Mouse (Mus musculus) ES-Bruce4 (cell line): ENCODE results near the gene Ctnna3. TPM values are rescaled to one million over a fixed set of nuclear protein-coding genes. Genes with fewer than 3 reads are reported as not detected.

Experiments
- H3K27ac ChIP-seq: 2 replicates; pipeline ENCODE4 v1.5.1; 2012; ENCODE audit warnings: low read length, inconsistent platforms; ENCODE audit not compliant: insufficient read depth
- H3K27me3 ChIP-seq: 2 replicates; pipeline ENCODE4 v1.6.1; 2012; ENCODE audit warnings: mild to moderate bottlenecking, low read length, inconsistent platforms; ENCODE audit not compliant: control insufficient read depth, poor library complexity, insufficient read depth, severe bottlenecking
- H3K36me3 ChIP-seq: 2 replicates; pipeline ENCODE4 v1.6.1; 2012; ENCODE audit warnings: inconsistent platforms, mild to moderate bottlenecking, low read length, moderate library complexity; ENCODE audit not compliant: control insufficient read depth, poor library complexity, insufficient read depth, severe bottlenecking
- H3K4me1 ChIP-seq: one replicate; pipeline ENCODE4 v1.8.1; 2011; ENCODE audit warnings: low read length; ENCODE audit not compliant: control insufficient read depth, insufficient read depth
- H3K4me3 ChIP-seq: 2 replicates; pipeline ENCODE4 v1.5.1; 2011; ENCODE audit warnings: low read depth, mild to moderate bottlenecking, low read length
- H3K9ac ChIP-seq: 2 replicates; pipeline ENCODE4 v1.6.1; 2012; ENCODE audit warnings: low read depth, mild to moderate bottlenecking, inconsistent platforms; ENCODE audit not compliant: poor library complexity, severe bottlenecking
- H3K9me3 ChIP-seq: replicated peaks from 2 replicates; pipeline ENCODE4 v1.6.1; 2012; ENCODE audit warnings: mild to moderate bottlenecking, low read length, inconsistent platforms; ENCODE audit not compliant: control insufficient read depth, poor library complexity, insufficient read depth, severe bottlenecking
- CTCF ChIP-seq: IDR thresholded peaks from one replicate; pipeline ENCODE4 v1.8.1; 2011; ENCODE audit warnings: low read depth, low read length
- EP300 ChIP-seq: IDR thresholded peaks from 2 replicates; pipeline ENCODE4 v1.6.1; 2011; ENCODE audit warnings: low read depth, low read length; ENCODE audit not compliant: insufficient read depth
- POLR2A ChIP-seq: IDR thresholded peaks from one replicate; pipeline ENCODE4 v1.8.1; 2011; ENCODE audit warnings: low read length; ENCODE audit not compliant: insufficient read depth
- polyA plus RNA-seq: library from polyadenylated mRNA; stranded (reverse); fragments of >200 nt; gene quantifications from 2 replicates; pipeline ENCODE4 v1.2.4, GENCODE M21; 2011; ENCODE audit warnings: low read depth; ENCODE audit not compliant: missing spikeins, insufficient read depth, insufficient read length

Gene Ctnna3
- polyA plus RNA-seq, 1 experiment, result not detected

- H3K27ac ChIP-seq, result no peak overlapping the region
- H3K27me3 ChIP-seq, result no peaks in the 10 kb centered on the region
- no peak overlapping the region for H3K9ac ChIP-seq
- H3K36me3 ChIP-seq, result no peaks in the 10 kb centered on the region
- H3K9me3 ChIP-seq, result no peaks in the 10 kb centered on the region
- no peak overlapping the region for H3K4me3 ChIP-seq
- no peaks in the 10 kb centered on the region for H3K4me1 ChIP-seq
- TF ChIP-seq POLR2A, result no peak
- TF ChIP-seq EP300, result no peak
These were observed 524.5 kb downstream of the Ctnna3 start for GRCm38 (mm10) chr10:63954308-63954930.

- H3K9ac ChIP-seq, result no peak overlapping the region
- H3K4me1 ChIP-seq, result no peaks in the 10 kb centered on the region
- TF ChIP-seq EP300 (no peak), POLR2A (no peak), CTCF (no peak)
- no peak overlapping the region for H3K4me3 ChIP-seq
- no peak overlapping the region for H3K27ac ChIP-seq
- H3K27me3 ChIP-seq, result no peaks in the 10 kb centered on the region
- H3K9me3 ChIP-seq, result no peaks in the 10 kb centered on the region
- no peaks in the 10 kb centered on the region for H3K36me3 ChIP-seq
These were observed 542.4 kb downstream of the Ctnna3 start for GRCm38 (mm10) chr10:63972300-63972699.

GRCm38 (mm10) chr10:63978101-63978500, 548.2 kb downstream of the Ctnna3 start:
- no peak overlapping the region for H3K27ac ChIP-seq
- no peaks in the 10 kb centered on the region for H3K9me3 ChIP-seq
- H3K9ac ChIP-seq, result no peak overlapping the region
- H3K36me3 ChIP-seq, result no peaks in the 10 kb centered on the region
- H3K4me1 ChIP-seq, result no peaks in the 10 kb centered on the region
- H3K4me3 ChIP-seq, result no peak overlapping the region
- H3K27me3 ChIP-seq, result no peaks in the 10 kb centered on the region
- no peak for TF ChIP-seq EP300
- TF ChIP-seq CTCF, result no peak
- no peak for TF ChIP-seq POLR2A

GRCm38 (mm10) chr10:63978535-63978934, 548.6 kb downstream of the Ctnna3 start:
- H3K9me3 ChIP-seq, result no peaks in the 10 kb centered on the region
- no peak overlapping the region for H3K4me3 ChIP-seq
- H3K27ac ChIP-seq, result no peak overlapping the region
- H3K36me3 ChIP-seq, result no peaks in the 10 kb centered on the region
- no peaks in the 10 kb centered on the region for H3K27me3 ChIP-seq
- no peaks in the 10 kb centered on the region for H3K4me1 ChIP-seq
- no peak overlapping the region for H3K9ac ChIP-seq
- TF ChIP-seq EP300 (no peak), CTCF (no peak), POLR2A (no peak)

- TF ChIP-seq EP300, result no peak
- TF ChIP-seq POLR2A, result no peak
- TF ChIP-seq CTCF, result no peak
- no peak overlapping the region for H3K4me3 ChIP-seq
- H3K9me3 ChIP-seq, result no peaks in the 10 kb centered on the region
- H3K36me3 ChIP-seq, result no peaks in the 10 kb centered on the region
- no peak overlapping the region for H3K27ac ChIP-seq
- H3K9ac ChIP-seq, result no peak overlapping the region
- no peaks in the 10 kb centered on the region for H3K27me3 ChIP-seq
- H3K4me1 ChIP-seq, result no peaks in the 10 kb centered on the region
These were observed 549.1 kb downstream of the Ctnna3 start for GRCm38 (mm10) chr10:63978969-63979368.

GRCm38 (mm10) chr10:63979410-63979809, 549.5 kb downstream of the Ctnna3 start:
- Histone ChIP-seq H3K27me3 (no peaks in the 10 kb centered on the region), H3K4me1 (no peaks in the 10 kb centered on the region), H3K9ac (no peak overlapping the region), H3K4me3 (no peak overlapping the region), H3K36me3 (no peaks in the 10 kb centered on the region), H3K9me3 (no peaks in the 10 kb centered on the region), H3K27ac (no peak overlapping the region)
- TF ChIP-seq CTCF, result no peak
- TF ChIP-seq POLR2A, result no peak
- TF ChIP-seq EP300, result no peak
